Mouse (Mus musculus) neural tube, embryonic 11.5 days (tissue): ENCODE results near the gene Il34. TPM values are rescaled to one million over a fixed set of nuclear protein-coding genes. Genes with fewer than 3 reads are reported as not detected.

Experiments
- ATAC-seq: fragments of 200-750 bp; cut with Nextera tagmentation; 2 replicates; pipeline ENCODE4 v1.8.0; 2017; ENCODE audit warnings: moderate number of reproducible peaks, mild to moderate bottlenecking, moderate TSS enrichment, moderate library complexity; ENCODE audit not compliant: insufficient read depth, low FRiP score, low TSS enrichment
- DNase-seq: peaks from one replicate; pipeline ENCODE4 v3.0.0-alpha.2; 2015; ENCODE audit warnings: low spot score
- H3K27ac ChIP-seq: fragments of 300-500 bp; sonication (generic); 2 replicates; pipeline ENCODE4 v1.5.1; 2014; ENCODE audit warnings: low read depth, mild to moderate bottlenecking, low read length
- H3K27me3 ChIP-seq: fragments of 300-500 bp; sonication (generic); 2 replicates; pipeline ENCODE4 v1.6.1; 2014; ENCODE audit warnings: mild to moderate bottlenecking, low read length, mixed read lengths; ENCODE audit not compliant: control insufficient read depth, insufficient read depth
- H3K36me3 ChIP-seq: fragments of 300-500 bp; sonication (generic); 2 replicates; pipeline ENCODE4 v1.6.1; 2014; ENCODE audit warnings: mild to moderate bottlenecking, low read length, moderate library complexity, mixed read lengths; ENCODE audit not compliant: control insufficient read depth, insufficient read depth
- H3K4me1 ChIP-seq: fragments of 300-500 bp; sonication (generic); 2 replicates; pipeline ENCODE4 v1.6.1; 2014; ENCODE audit warnings: low read length, mixed read lengths; ENCODE audit not compliant: control insufficient read depth, insufficient read depth
- H3K4me2 ChIP-seq: fragments of 300-500 bp; sonication (generic); 2 replicates; pipeline ENCODE4 v1.6.1; 2014; ENCODE audit warnings: low read depth, mild to moderate bottlenecking, moderate library complexity
- H3K4me3 ChIP-seq: fragments of 300-500 bp; sonication (generic); 2 replicates; pipeline ENCODE4 v1.5.1; 2014; ENCODE audit warnings: low read depth, low read length
- H3K9ac ChIP-seq: fragments of 300-500 bp; sonication (generic); 2 replicates; pipeline ENCODE4 v1.6.1; 2014; ENCODE audit warnings: mild to moderate bottlenecking, low read length
- H3K9me3 ChIP-seq: fragments of 300-500 bp; sonication (generic); 2 replicates; pipeline ENCODE4 v1.6.1; 2016; ENCODE audit warnings: low read length; ENCODE audit not compliant: control insufficient read depth
- WGBS: fragments of 180-500 bp; shearing (Covaris S2); extraction: QIAGEN DNeasy Blood & Tissue Kit; methylation state at CpG from one replicate; pipeline ENCODE4 v1.1.7; 2014; 5-methylcytosine and 5-hydroxymethylcytosine counted together
- polyA plus RNA-seq: library from polyadenylated mRNA; unstranded; fragments of >200 nt; fragmentation: Nextera tagmentation; extraction: Ambion mirVana; gene quantifications from 2 replicates; pipeline ENCODE4 v1.2.1, GENCODE M21; 2014

Il34 gene
- polyA plus RNA-seq, 1 experiment from 2014 or later: not detected

GRCm38 (mm10) chr8:110775721-110776120 is 30.0 kb downstream of the Il34 start:
- Histone ChIP-seq H3K9ac (no peak overlapping the region), H3K36me3 (no peaks in the 10 kb centered on the region), H3K9me3 (no peaks in the 10 kb centered on the region), H3K4me2 (no peak overlapping the region), H3K4me3 (no peak overlapping the region), H3K27me3 (no peaks in the 10 kb centered on the region), H3K4me1 (no peaks in the 10 kb centered on the region), H3K27ac (no peak overlapping the region)
- ATAC-seq: no peak
- no peak for DNase-seq
- WGBS: 83% methylated on average over 3 of the region's 3 CpGs

GRCm38 (mm10) chr8:110775316-110775715 is 30.4 kb downstream of the Il34 start:
- ATAC-seq (no peak), DNase-seq (no peak)
- no peak overlapping the region for H3K9ac ChIP-seq
- no peak overlapping the region for H3K4me2 ChIP-seq
- H3K27ac ChIP-seq: no peak overlapping the region
- H3K36me3 ChIP-seq: no peaks in the 10 kb centered on the region
- no peaks in the 10 kb centered on the region for H3K27me3 ChIP-seq
- no peaks in the 10 kb centered on the region for H3K4me1 ChIP-seq
- H3K9me3 ChIP-seq: no peaks in the 10 kb centered on the region
- 76% methylated on average over 8 of the region's 8 CpGs for WGBS
- no peak overlapping the region for H3K4me3 ChIP-seq

- H3K27me3 ChIP-seq: no peaks in the 10 kb centered on the region
- no peaks in the 10 kb centered on the region for H3K36me3 ChIP-seq
- H3K4me1 ChIP-seq: no peaks in the 10 kb centered on the region
- H3K27ac ChIP-seq: no peak overlapping the region
- no peaks in the 10 kb centered on the region for H3K9me3 ChIP-seq
- ATAC-seq (no peak), DNase-seq (no peak)
- H3K9ac ChIP-seq: no peak overlapping the region
- H3K4me2 ChIP-seq: no peak overlapping the region
- WGBS: 85% methylated on average over 6 of the region's 6 CpGs
- H3K4me3 ChIP-seq: no peak overlapping the region
Measured at GRCm38 (mm10) chr8:110774725-110775124, 31.0 kb downstream of the Il34 start.

- 90% methylated on average over 3 of the region's 3 CpGs for WGBS
- no peak for ATAC-seq
- H3K27me3 ChIP-seq: no peaks in the 10 kb centered on the region
- H3K4me3 ChIP-seq: no peak overlapping the region
- H3K9me3 ChIP-seq: no peaks in the 10 kb centered on the region
- H3K4me1 ChIP-seq: no peaks in the 10 kb centered on the region
- no peak overlapping the region for H3K27ac ChIP-seq
- no peaks in the 10 kb centered on the region for H3K36me3 ChIP-seq
- no peak overlapping the region for H3K4me2 ChIP-seq
- no peak overlapping the region for H3K9ac ChIP-seq
- no peak for DNase-seq
Measured at GRCm38 (mm10) chr8:110774047-110774446, 31.7 kb downstream of the Il34 start.

- no peaks in the 10 kb centered on the region for H3K4me1 ChIP-seq
- no peak for DNase-seq
- H3K36me3 ChIP-seq: no peaks in the 10 kb centered on the region
- no peaks in the 10 kb centered on the region for H3K9me3 ChIP-seq
- ATAC-seq: no peak
- WGBS: 88% methylated on average over 7 of the region's 7 CpGs
- H3K9ac ChIP-seq: no peak overlapping the region
- no peak overlapping the region for H3K4me3 ChIP-seq
- H3K27me3 ChIP-seq: no peaks in the 10 kb centered on the region
- no peak overlapping the region for H3K27ac ChIP-seq
- H3K4me2 ChIP-seq: no peak overlapping the region
Measured at GRCm38 (mm10) chr8:110772452-110772851, 33.3 kb downstream of the Il34 start.

GRCm38 (mm10) chr8:110767261-110767660 is 38.5 kb downstream of the Il34 start:
- no peak overlapping the region for H3K4me2 ChIP-seq
- no peaks in the 10 kb centered on the region for H3K9me3 ChIP-seq
- H3K9ac ChIP-seq: no peak overlapping the region
- no peak overlapping the region for H3K4me3 ChIP-seq
- H3K27ac ChIP-seq: no peak overlapping the region
- WGBS: 90% methylated on average over 6 of the region's 6 CpGs
- ATAC-seq: no peak
- no peaks in the 10 kb centered on the region for H3K27me3 ChIP-seq
- H3K4me1 ChIP-seq: no peaks in the 10 kb centered on the region
- DNase-seq: no peak
- no peaks in the 10 kb centered on the region for H3K36me3 ChIP-seq

- no peaks in the 10 kb centered on the region for H3K9me3 ChIP-seq
- H3K27me3 ChIP-seq: no peaks in the 10 kb centered on the region
- no peak overlapping the region for H3K4me3 ChIP-seq
- no peak overlapping the region for H3K9ac ChIP-seq
- ATAC-seq (no peak), DNase-seq (no peak)
- H3K36me3 ChIP-seq: no peaks in the 10 kb centered on the region
- WGBS: 67% methylated on average over 3 of the region's 3 CpGs
- no peaks in the 10 kb centered on the region for H3K4me1 ChIP-seq
- H3K27ac ChIP-seq: no peak overlapping the region
- no peak overlapping the region for H3K4me2 ChIP-seq
Measured at GRCm38 (mm10) chr8:110764671-110765070, 41.1 kb downstream of the Il34 start.

GRCm38 (mm10) chr8:110761988-110762387 is 43.7 kb downstream of the Il34 start:
- H3K9ac ChIP-seq: no peak overlapping the region
- no peaks in the 10 kb centered on the region for H3K4me1 ChIP-seq
- WGBS: 74% methylated on average over 6 of the region's 6 CpGs
- DNase-seq: no peak
- no peak overlapping the region for H3K4me2 ChIP-seq
- H3K27ac ChIP-seq: no peak overlapping the region
- no peaks in the 10 kb centered on the region for H3K9me3 ChIP-seq
- ATAC-seq: no peak
- H3K36me3 ChIP-seq: no peaks in the 10 kb centered on the region
- H3K27me3 ChIP-seq: no peaks in the 10 kb centered on the region
- H3K4me3 ChIP-seq: no peak overlapping the region

GRCm38 (mm10) chr8:110761185-110761584 is 44.5 kb downstream of the Il34 start:
- ATAC-seq (no peak), DNase-seq (no peak)
- Histone ChIP-seq H3K36me3 (no peaks in the 10 kb centered on the region), H3K4me1 (no peaks in the 10 kb centered on the region), H3K4me3 (no peak overlapping the region), H3K27ac (no peak overlapping the region), H3K4me2 (no peak overlapping the region), H3K9ac (no peak overlapping the region), H3K27me3 (no peaks in the 10 kb centered on the region), H3K9me3 (no peaks in the 10 kb centered on the region)
- WGBS: 60% methylated on average over 5 of the region's 5 CpGs
